Mouse (Mus musculus) thymus, postnatal 25 days (tissue): Measurements from ENCODE around the gene Arcn1.

ENCODE experiments used
- DNase-seq: peaks from one replicate; pipeline ENCODE4 v3.0.0; 2022

The Arcn1 gene

DNA sequence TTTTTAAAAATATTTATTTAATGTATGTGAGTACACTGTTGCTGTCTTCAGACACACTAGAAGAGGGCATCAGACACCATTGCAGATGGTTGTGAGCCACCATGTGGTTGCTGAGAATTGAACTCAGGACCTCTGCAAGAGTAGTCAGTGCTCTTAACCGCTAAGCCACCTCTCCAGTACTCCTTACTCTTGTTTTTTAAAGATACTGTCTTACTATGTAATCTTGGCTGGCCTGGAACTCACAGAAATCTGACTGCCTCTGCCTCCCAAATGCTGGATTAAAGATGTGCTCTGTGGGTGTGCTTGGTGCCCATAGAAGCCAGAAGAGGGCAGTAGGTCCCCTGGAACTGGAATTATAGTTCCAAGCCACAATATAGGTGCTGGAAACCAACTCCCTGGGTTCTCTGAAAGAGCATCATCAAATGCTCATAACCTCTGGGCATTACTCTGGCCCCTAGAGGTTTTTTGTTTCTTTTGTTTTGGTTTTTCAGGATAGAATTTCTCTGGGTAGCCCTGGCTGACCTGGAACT is 26.9 kb downstream of the Arcn1 start:
- no peak for DNase-seq

DNA sequence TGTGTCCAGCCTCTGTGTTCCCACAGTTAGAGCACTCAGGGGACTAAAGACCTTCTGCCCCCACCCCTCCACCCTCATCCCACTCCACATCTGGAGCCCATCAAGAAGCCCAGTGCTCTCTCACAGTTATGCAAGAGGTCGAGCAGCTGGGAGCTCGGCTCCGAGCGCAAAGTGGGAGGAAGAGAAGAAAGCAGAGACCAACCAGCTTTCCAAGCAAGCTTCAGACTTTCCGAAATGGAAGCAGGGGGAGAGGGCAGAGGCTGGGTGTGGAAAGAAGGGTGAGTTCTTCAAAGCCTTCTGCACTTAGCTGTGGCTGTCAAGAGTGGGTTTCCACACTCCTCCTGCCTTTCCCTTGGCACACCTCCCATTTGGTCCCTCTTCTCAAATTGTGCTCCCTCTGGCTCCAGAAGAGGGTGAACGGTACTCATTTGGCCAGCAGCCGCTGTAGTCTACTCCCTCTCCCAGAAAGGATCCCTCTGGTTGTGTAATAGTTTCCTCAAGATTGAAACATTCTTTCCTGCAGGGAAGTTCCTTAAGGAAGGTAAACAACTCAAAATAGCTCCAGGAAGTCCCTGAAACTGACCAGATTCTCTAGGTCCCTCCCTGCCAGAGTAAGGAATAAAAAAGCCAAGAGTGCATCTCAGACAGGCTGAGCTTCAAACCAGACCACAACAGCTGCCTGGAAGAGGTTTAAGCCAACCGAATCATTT is 30.2 kb downstream of the Arcn1 start:
- DNase-seq, result no peak

DNA sequence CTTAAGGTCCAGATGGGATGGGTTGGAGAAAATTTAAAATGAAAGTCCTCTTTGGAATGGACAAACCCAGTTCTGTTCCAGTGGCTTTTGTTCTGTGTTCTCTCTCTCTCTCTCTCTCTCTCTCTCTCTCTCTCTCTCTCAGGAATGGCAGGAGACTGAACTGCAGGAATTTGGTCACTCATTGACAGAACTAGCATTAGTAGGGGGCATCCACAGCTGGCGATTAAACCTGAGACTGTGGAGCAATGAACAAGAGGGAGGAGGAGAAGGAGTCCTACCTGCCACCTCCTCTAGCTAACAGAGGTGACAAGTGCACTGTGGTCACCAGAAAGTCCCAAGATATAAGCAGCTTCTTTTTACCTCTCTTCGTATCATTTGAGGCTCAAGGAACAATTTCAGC is 31.3 kb downstream of the Arcn1 start:
- no peak for DNase-seq

DNA sequence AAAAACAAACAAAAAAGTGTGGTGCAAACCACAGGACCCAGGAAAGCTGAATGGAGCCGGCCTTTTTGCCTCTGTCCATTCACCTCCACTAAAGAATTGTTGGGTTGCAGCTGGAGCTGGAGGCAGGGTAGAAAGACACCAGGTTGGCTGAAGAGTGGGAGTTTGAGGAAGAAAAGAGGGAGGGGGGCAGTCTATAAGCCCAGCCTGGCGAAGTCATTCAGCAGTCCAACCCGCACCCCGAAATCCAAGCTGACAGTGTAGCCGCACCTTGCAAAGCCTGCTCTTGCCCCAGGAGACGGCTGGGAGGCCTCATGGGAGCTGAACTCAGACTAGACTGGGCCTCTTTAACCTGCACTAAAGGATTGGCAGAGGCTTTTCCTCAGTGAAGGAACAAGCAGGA is 31.8 kb downstream of the Arcn1 start:
- DNase-seq, result no peak

DNA sequence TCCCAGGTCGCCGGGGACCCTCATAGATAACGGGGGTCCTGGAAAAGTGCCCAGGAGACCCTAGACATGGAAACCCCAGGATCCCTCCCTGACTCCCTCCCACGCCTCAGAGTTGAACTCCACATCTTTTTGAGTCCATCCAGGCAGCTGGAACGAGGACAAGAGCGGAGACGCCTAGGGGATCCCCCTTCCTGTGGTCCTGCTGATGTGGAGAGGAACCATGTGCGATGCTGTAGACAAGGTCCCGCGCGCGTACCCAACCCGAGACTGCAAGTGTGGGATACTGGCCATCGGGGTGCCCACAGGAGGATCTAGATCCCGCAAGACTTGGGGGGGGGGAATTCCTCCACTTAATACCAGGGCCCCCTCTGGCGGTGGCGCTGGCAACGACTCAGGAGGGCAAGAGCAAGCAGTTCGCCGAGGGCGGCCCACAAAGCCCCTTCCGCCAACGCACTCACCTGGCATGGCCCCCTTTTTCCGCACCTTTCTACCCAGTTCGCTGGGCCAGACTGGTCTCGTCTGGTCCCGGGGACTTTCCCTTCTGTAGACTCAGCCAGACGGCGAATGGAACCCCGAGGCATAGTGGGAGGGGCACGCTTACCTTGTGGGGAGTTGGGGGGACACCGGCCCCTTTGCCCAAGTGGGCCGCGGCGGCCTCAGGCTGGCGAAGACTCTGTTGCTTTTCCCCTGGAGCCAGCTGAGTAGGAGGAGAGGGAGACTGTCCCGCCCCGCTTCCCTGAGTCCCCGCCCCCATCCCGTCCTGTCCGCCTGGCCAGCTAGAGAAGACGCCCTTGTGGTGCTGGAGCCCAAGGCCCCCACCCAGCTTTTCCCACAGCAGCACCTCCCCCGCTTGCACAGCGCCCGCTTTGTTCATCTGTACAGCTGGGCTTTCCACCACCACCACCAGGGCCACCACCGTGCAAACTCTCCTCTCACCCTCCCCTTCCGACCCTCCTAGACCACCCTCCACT is 32.8 kb downstream of the Arcn1 start, which contains the start of gene Phldb1:
Gene Phldb1, minus strand, starts transcription at position 675 of the 971 bp plus-strand sequence.
- DNase-seq, result peak; percentile 74

DNA sequence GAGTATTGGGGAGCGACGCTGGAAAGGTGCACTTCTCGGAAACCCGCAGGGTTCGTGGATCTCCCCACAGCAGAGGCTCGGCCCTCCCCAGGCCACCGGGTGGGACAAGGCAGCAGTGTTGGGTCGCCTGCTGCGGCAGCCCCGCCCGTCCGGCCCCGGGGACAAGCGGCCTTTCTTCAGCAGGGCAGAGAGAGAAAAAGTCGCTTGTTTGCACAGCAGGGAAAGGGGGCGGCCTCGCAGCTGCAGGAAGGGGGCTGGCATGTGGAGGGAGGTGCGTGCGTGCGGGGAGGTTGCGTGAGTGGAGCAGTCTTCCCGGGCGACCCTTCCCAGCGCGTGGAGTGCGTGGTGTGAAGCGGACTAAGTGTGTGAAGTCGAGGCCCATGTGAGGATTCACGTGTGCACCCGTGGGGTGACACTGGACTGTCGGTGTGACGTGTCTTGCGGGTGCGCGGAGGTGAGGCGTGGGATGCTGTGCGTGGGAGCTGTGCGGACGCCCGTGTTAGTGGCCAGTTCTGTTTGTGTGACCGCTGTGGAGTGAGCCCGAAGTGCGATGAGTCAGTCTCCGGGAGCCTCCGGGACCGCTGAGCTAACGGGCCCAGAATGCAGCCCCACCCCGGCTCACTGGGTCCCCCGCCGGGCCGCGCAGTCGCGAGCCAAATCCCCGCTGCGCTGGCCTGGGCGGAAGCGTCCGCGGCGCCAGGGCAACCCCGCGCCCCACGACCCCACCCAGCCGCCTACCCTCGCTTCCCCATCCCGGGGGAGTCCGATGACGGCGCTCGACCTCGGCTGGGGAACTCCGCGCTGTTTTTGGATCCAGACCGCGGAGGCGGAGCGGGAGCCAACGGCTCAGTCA is 33.7 kb downstream of the Arcn1 start:
- DNase-seq, result peak; percentile 32

DNA sequence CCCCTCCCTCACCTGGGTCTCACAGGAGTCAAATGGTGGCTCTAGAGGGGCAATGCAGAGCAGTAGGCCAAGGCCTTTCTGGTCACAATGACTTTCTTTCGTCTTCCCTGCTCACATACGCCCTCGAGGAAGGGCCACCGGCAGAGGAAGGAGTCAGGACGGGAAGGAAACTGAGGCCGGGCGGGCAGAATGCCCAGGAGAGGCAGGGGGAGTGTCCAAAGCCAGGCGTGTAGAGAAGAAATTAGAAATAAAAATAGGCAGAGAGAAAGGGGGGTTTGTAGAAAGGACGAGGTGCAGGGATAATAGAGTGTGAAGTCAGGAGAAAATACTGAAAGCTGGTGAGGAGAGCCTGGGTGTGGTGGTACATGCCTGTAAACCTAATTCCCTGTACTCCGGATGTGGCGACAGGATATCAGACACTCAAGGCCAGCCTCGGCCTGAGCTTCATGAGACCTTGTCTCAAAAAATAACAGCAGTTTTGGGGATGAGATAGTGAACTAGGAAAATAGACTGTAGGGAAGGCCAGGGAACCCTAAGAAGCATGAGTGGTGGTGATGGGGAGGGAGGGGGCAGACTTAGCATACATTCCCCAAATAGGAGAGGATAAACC is 34.6 kb downstream of the Arcn1 start:
- DNase-seq, result no peak

DNA sequence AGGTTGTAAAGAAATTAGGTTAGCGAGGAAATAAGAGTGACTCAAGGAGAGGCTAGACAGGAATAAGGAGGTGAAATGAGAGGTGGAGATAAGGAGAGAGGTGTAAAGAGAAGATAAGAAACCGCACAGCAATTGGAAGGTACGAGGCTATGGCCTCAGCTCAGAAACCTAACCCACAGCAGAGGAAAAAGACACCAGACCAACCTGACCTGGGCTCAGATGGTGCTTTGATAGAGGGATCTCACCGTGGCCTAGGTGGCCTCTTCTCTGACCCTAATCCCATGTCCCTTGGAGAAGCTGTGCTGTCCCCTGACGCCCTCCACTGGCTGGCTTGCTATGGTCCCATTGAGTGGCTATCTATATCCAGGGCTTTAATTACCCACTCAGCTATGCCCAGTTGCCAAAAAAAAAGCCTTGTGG is 35.5 kb downstream of the Arcn1 start:
- DNase-seq, result no peak

DNA sequence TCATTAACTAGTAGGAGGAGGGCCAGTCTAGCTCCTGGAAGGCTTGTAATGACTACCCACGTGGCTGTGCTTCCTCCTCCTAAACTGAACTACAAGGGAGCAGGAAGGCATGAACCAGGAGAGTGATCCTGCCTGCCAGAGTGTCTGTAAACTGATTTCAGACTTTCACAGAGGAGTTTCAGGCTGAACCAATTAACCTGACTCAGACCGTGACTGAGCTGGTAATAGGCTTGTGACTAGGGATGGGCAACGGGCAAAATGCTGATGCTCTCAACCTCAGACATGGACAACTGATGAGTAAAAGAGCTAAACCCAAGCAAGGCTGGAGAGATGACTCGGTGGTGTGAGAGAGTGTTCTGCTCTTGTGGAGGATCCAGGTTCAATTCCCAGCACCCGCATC is 40.2 kb downstream of the Arcn1 start:
- DNase-seq, result no peak

DNA sequence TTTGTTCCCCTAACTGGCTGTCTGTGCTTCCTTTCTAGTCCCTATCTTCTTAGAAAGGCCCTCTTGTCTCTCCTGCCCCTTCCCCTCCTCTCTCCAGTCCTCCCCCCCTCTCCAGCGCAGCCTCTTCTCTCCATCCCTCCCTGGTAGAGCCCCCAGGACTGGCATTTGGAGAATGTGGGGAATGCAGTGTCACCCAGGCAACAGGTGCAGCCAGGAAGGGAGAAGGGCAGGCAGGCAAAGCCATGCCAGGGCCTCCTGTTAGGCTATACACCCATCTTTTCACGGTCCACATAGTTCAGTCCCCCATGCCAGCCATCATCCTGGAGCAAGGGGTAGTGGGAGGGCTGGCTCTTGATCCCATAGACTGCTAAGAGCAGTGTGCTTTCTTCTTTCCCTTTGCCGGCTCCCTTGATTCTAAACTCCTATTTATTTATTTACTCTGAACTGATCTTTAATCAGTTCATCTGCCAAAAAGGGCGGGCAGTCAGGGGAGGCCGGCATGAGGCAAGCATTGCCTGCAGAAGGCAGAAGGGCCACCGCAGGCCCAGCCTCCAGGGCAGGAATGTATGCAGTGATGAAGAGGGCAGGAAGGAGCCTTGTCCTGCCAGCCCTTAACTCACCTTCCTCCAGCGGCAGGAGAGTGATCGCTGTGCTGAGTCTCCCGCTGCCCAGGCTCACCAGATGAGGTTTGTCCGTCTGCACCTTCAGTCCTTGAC is 41.1 kb downstream of the Arcn1 start:
- no peak for DNase-seq

DNA sequence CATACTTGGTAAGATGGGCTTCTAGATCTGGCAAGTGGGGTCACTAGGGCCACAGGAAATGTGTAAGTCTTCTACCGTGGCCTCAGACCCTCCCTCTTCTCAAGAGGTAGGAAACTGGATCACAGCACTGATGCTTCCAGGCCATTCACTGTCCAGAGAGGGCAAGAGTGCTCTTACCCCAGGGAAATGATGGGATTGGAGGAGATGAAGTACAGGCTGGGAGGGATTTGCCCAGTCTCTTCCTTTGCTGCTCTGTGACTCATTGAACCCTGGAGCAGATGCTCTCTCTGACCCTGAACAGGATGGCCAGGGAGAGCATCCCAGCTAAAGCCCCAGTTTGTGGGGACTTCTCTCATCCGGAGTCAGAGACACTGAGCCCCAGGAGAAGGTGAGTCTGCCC is 43.0 kb downstream of the Arcn1 start:
- DNase-seq, result no peak

DNA sequence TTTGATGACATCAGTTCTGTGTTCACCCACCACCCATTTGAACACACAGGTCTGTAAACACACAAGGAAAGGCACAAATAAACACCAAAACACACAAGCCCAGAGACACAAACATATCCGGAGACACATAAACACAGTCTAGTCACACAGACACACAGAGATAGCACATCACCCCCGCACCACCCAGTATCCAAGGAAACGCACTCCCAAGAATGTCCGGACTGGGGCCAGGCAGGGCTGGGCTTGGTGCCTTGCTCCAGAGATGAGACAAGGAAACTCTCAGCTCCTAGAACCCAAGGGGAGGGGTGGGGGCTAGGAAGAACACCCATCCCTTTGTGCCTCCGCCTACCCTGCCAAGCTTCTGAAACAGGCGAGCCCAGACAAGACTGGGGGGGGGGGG is 43.4 kb downstream of the Arcn1 start:
- DNase-seq, result no peak

DNA sequence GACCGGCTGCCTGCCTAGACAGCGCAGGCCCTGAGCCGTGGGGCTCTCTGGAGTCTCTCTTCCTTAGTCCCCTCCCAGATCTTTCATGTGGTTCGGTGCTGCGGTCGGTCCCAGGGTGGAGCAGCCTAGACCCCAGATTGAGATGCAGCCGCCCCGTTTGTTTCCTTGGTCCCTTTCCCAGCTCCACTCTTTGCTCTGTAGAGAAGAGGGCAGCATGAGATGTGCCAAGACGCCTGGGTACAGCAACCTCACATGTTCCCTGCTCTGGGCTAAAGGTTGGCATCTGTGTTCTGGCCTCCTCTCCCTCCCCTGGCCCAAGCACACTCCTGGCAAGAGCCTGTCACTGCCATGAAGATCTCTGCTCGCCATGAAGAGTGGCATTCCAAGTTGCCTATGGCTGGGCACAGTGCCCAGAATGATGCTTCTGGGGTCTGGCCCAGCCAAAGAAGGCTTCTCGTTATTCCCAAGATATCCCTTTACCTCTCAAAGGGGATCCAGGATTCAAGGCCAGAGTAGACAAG is 44.1 kb downstream of the Arcn1 start:
- DNase-seq, result peak; percentile 15

DNA sequence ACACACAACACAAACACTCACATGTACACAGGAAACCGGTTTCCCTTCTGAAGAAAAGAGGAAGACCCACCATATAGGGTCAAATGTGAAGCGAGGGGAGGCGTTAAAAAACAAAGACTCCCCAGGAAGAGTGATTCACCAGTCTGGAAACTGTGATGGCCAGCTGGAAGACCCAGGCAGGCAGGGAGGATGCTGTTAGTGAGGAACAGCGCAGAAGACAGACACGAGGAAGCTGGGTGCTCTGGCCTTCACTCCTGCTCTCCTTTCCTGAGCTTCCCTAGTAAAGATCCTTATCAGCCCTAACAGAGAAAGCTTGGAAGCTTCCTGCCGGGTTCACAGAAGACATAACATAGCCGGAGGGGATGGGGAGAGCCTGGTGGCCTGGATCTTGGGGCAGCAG is 44.6 kb downstream of the Arcn1 start:
- DNase-seq, result no peak

DNA sequence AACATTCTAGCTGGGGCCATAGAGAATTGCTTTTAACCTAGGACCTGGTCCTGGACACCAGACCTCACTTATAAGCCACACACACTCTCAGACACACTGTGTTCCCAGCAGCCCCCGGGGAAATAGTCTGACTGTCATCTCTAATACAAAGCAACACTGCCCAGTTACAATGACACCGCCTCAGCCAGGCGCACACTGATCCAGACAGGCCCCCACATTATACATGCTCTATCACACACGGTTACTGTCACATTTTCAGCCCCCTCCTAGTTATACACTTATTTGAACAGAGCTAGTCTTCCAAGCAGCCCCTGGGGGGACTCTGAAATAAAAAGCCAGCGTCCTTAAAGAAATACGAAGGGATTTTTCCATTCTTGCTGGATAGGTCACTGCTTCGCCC is 45.1 kb downstream of the Arcn1 start:
- no peak for DNase-seq

DNA sequence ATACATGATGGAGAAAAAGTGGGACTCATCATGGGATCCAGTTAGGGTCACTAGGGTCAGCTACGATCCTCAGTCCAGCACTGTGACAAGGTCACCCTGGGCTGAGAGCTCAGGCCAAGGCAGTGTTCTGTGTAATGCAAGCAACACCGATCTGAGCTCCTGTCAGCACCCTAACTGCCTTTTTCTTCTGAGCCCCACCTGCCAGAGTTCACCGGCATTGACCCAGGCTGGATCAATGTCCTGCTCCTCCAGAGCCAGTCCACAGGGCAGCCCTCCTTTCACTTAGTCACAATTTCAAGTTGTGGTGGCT is 45.8 kb downstream of the Arcn1 start:
- DNase-seq, result no peak

DNA sequence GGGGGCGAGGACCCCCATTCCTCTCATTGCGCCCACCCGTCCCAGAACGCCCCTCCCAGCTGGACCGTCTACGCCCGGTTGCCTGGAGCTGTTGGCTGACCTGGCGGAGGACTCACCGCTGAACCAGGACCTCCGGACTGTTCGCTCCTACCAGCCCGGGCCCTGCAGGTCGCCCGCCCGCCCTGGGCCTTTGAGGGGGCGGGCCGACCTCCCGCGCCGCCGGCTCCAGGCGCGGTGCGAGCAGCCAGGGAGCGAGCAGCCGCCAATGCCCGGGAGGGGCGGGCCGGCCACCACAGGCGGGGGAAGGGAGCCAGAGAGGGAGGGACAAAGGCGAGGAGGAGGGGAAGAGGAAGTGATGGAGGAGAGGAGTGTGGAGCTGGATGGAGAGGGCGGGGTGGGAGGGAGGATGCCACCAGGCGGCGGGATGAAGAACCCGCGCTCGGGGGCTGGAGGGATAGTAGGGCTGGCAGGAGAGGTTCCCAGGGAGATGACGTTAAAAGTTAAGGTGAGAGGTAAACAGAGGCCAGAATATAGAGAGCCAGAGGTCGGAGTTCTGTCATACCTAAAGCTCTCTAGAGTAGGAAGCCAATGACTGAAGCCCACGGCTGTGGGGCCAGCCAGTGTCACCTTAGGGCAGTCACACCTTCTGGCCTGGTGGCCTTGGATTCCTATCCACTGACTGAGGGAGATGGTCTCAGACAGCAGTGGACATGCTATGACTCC is 46.3 kb downstream of the Arcn1 start:
- peak; percentile 51 for DNase-seq

DNA sequence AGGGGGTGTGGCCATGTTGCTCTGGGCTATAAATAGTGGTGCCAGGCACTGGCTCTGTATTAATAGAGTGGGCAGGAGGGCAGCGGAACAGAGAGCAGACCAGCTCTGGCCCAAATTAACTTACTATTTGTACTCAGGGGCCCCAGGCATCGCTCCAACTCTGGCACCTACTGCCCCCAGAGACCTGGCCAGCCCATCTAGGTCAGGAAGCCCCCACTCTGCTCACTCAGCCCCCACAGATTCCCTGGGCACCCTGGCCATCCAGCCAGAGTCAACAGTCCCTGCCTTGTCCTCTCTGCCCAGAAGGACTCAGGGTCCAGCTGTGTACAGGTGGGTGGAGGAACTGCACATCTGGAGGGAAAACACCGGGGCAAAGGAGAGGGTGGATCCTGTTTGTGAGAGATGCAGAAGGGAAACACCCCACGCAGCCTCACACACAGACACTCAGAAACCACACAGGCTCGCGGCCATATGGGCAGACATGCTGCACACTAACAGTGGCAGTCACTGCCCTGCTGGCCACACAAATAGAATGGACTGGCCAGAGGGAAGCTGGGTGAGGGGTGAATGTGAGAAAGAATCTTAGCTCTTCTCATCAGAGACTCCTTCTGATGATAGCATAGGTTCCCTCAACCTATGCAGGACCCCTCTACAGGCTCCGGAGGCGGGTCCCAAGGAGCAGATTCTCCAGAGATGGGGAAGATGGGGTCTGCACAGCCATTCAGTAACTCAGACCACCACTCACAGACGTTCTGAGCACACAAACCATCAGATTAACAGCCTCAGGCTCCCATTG is 47.1 kb downstream of the Arcn1 start:
- no peak for DNase-seq

DNA sequence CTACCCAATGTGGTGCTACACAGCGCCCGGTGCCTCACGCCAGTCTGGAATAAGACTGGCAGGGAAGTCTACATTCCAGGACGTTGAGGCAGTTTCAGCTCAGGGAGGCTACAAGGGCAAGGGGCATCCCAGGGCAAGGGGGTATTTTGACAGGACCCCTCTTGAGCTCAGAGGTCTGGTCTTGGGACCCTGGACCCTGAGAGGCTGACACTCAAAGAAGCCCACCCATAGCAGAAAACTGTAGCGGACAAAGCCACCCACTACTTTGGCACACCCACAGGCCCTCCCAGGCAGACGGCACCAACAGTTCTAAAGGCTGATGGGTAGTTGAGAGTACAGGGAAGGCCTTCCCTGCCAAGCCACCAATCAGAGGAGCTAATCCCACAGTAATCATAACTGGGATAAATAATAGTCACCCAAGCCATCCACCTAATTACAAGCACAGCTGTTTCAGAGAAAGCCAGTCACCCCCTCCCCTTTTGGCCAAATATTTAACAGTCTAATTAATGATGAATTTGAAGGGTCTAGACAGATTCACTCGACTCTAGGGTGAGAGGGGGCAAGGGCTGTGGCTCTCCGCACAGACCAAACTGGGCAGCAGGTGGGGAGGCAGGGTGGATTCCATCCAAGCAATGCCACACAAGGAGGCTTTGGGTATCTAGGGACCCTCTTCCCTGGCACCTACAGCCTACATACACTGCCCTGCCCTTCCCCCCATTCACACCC is 47.9 kb downstream of the Arcn1 start:
- no peak for DNase-seq
